Mouse (Mus musculus): Measurements from ENCODE around the gene Cd83. TPM values are rescaled to one million over a fixed set of nuclear protein-coding genes. Genes with fewer than 3 reads are reported as not detected.

Gene Cd83
- polyA plus RNA-seq, 1 experiment from 2014 or later, result 3.8 TPM

DNA sequence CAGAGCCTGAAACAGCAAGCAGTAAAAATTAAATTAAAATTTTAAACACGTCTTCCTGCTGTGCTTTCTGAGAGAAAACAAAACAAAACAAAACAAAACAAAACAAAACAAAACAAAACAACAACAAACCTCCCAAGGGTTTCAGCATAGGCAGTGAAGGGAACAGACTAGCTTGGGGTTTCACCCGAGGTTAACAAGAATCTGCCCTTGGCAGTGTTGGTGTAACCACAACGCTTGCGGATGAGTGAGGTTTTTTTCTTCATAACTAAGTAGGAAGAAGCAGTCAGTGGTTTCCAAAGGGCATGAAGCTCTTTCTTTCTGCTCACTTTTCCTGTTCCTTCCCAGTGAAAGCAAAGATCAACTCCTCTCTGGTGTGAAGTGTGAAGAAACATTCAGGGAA is 5.6 kb upstream of the Cd83 start:
- WGBS, result 80% methylated on average over 4 of the region's 4 CpGs
- Histone ChIP-seq H3K27ac (no peak overlapping the region), H3K4me1 (peaks cover 11% of the 10 kb centered on the region), H3K4me3 (no peak overlapping the region), H3K36me3 (replicated peaks) (no peaks in the 10 kb centered on the region), H3K9me3 (no peaks in the 10 kb centered on the region), H3K27me3 (ENCODE audit: poor library complexity, severe bottlenecking) (peaks cover 33% of the 10 kb centered on the region)
- DNase-seq (ENCODE audit: extremely low spot score, low spot score), result no peak

DNA sequence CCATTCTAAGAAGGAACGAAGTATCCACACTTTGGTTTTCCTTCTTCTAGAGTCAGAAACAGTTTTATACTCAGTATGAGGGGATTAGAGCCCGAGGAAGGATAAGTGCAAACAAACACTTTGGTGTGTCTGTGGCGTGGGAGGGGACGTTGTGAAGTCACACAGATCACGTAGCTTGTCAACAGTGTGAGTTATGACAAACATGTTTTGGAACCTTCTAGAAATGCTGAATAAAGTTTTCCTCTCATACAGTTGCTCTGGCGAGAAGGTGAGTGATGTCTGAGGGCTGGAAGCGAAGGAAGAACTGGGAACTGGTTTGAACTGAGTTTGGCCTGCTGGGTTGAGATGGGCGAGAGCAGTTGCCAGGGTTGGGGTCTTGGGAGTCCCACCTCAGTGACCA is 4.5 kb upstream of the Cd83 start:
- Histone ChIP-seq H3K36me3 (replicated peaks) (no peaks in the 10 kb centered on the region), H3K9me3 (no peaks in the 10 kb centered on the region), H3K27ac (no peak overlapping the region), H3K4me1 (peaks cover 22% of the 10 kb centered on the region), H3K4me3 (no peak overlapping the region), H3K27me3 (ENCODE audit: poor library complexity, severe bottlenecking) (peaks cover 44% of the 10 kb centered on the region)
- 87% methylated on average over 8 of the region's 8 CpGs for WGBS
- no peak for DNase-seq (ENCODE audit: extremely low spot score, low spot score)

DNA sequence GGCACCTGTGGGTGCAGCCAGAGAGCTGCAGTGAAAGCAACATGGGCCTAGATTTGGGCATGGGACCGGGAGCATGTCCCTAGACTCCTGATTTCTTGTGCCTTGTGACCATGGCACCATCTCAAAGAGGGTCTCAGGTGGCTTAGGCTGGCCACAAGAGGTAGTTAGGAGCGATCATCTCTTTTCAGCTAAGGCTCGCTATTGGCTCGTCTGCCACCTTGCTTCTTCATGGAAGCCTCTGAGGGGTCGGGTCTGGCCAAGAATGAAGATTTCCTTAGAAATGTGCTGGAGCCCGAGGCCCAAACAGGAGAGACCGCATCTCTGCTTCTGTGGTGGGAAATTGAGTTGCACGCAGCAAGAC is 1.1 kb downstream of the Cd83 start:
- WGBS, result 40% methylated on average over 8 of the region's 8 CpGs
- no peaks in the 10 kb centered on the region for H3K9me3 ChIP-seq
- H3K27ac ChIP-seq, result peak overlapping the region; percentile 86
- H3K4me3 ChIP-seq, result peak overlapping the region; percentile 72
- H3K27me3 ChIP-seq (ENCODE audit: poor library complexity, severe bottlenecking), result peaks cover 83% of the 10 kb centered on the region
- peak; percentile 30 for DNase-seq (ENCODE audit: extremely low spot score, low spot score)
- H3K4me1 ChIP-seq, result peaks cover 51% of the 10 kb centered on the region
- H3K36me3 ChIP-seq (replicated peaks), result no peaks in the 10 kb centered on the region

DNA sequence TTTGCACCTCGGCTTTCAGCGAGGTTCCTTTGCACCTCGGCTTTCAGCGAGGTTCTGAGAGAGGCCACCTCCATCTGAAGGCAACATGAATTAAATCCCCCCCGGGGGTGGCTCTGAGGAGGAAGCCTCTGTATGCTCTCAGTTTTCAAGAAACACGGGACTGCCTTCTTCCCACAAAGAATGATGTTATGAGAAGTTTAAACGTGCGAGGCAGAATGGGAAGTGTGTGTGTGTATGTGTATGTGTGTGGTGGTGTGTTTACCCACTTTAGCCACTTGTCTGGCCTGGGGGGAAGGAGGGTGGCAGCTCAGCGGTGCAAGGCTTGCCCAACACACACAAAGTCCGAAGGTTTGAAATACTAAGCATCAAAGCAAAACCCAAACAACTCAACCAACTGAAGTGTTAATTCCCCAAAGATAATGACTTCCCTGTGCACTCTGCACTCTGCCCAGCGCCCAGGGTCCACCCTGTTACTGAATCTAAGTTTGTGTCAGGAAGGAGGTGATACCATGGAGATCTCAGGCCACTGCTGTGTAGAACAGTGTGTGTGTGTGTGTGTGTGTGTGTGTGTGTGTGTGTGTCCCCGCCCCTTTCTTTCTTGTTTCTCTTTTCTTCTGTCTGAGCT is 1.7 kb downstream of the Cd83 start:
- Histone ChIP-seq H3K27ac (no peak overlapping the region), H3K4me1 (peaks cover 51% of the 10 kb centered on the region), H3K4me3 (peak overlapping the region; percentile 72), H3K9me3 (no peaks in the 10 kb centered on the region), H3K36me3 (replicated peaks) (no peaks in the 10 kb centered on the region), H3K27me3 (ENCODE audit: poor library complexity, severe bottlenecking) (peaks cover 88% of the 10 kb centered on the region)
- WGBS, result 32% methylated on average over 12 of the region's 12 CpGs
- DNase-seq (ENCODE audit: extremely low spot score, low spot score), result peak; percentile 47

DNA sequence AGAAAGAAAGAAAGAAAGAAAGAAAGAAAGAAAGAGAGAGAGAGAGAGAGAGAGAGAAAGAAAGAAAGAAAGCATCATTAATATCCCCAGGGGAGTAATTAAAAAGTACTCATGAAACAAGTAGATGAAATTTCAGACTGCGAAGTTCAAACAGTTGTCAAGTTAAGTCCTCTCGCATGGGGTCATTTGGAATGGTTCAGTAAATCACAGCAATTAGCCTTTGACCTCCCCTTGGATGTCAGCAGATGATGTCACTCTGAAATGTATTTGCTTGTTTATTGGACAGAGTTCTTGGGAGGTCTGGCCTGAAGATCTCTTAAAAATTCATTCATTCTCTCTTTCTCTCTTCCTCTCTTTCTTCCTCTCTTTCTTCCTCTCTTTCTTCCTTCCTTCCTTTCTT is 2.7 kb downstream of the Cd83 start:
- H3K9me3 ChIP-seq, result no peaks in the 10 kb centered on the region
- peaks cover 81% of the 10 kb centered on the region for H3K27me3 ChIP-seq (ENCODE audit: poor library complexity, severe bottlenecking)
- WGBS, result 28% methylated on average over 2 of the region's 2 CpGs
- DNase-seq (ENCODE audit: extremely low spot score, low spot score), result no peak
- no peaks in the 10 kb centered on the region for H3K36me3 ChIP-seq (replicated peaks)
- H3K27ac ChIP-seq, result no peak overlapping the region
- H3K4me3 ChIP-seq, result no peak overlapping the region
- peaks cover 51% of the 10 kb centered on the region for H3K4me1 ChIP-seq

DNA sequence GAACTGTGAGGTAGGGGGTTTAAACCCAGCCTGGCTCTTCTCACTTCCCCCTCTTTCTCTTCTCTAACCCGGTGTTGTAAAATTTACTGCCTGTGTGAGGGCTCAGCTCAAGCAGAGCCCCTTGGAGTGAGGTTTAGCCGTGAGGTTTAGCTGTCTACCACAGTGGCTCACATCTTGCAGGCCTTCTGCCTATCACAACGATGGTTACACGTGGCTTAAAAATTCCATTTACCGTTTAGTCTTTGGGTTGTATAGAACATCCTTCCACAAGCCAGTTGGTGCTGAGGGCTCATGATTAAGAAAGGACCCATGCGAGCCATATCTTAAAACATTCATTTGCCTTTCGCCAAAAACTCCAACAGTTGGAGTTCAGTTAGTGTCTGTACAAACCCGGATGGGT is 3.5 kb downstream of the Cd83 start:
- no peak overlapping the region for H3K27ac ChIP-seq
- no peak for DNase-seq (ENCODE audit: extremely low spot score, low spot score)
- H3K27me3 ChIP-seq (ENCODE audit: poor library complexity, severe bottlenecking), result peaks cover 73% of the 10 kb centered on the region
- no peaks in the 10 kb centered on the region for H3K36me3 ChIP-seq (replicated peaks)
- WGBS, result 88% methylated on average over 8 of the region's 8 CpGs
- H3K4me3 ChIP-seq, result no peak overlapping the region
- peaks cover 51% of the 10 kb centered on the region for H3K4me1 ChIP-seq
- no peaks in the 10 kb centered on the region for H3K9me3 ChIP-seq

DNA sequence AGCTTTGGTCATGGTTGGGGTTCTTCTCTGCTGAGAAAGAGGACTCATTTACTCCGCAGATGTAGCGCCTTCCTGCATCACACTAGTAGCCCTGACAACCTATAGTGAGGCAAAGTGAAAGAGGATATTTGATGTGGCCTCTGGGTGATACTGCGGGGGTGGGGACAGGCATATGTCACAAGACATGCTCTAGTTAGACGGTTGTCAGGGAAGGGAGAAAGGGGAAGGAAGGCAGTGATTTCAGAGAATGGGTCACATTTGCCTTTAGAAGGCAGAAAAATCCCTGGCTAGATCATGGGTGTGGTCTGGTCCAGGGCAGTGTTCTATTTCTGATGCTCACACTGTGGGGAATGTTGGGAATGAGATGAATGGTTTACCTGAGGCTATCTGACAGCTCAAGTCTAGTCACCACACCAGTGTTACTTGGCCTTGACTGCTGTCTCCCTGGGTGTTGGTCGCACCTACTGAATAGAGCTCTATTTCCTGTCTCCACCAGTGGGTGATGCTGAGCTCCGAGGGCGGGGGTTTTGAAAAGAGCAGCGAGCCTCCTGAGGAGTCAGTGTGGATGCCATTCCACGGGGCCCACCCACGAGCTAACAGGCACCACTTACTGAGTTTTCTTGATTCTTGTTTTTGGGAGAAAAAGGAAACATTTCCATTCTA is 4.5 kb downstream of the Cd83 start:
- Histone ChIP-seq H3K4me3 (no peak overlapping the region), H3K9me3 (no peaks in the 10 kb centered on the region), H3K4me1 (peaks cover 50% of the 10 kb centered on the region), H3K36me3 (replicated peaks) (no peaks in the 10 kb centered on the region), H3K27me3 (ENCODE audit: poor library complexity, severe bottlenecking) (peaks cover 62% of the 10 kb centered on the region), H3K27ac (no peak overlapping the region)
- 84% methylated on average over 10 of the region's 10 CpGs for WGBS
- no peak for DNase-seq (ENCODE audit: extremely low spot score, low spot score)

DNA sequence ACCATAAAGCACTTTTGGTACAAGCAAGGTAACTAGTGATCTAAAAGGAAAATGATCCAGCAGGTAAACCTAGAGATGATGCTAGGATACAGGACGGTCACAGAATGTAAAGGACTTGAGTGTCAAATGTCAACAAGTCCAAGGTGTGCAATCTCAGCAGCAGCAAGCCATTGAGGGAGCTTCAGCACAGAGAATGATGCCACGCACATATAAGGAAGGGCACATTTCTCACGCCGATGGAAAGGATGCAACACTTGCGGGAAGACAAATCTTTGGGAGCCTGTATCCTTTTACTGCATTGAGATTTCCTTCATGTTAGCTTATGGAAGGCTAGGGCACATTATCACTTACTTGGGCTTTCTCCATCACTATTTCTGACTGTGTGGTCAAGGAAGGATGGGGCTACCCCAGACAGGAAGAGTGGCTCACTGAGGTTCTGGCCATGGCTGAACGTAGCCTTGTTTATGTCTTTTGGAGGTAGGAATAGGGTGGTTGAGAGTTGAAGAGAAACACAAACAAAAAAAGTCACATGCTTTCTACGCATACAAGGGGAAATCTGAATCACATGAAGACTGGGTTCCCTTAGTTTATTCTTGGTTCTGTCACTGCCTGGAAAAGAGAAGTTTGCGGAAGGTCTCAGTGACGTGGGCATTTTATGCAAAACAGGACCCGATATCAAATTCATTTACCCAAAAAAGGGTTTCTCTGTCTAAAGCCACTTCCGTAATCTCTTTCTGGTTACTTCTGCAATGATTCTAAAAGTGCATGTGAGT is 5.8 kb downstream of the Cd83 start:
- WGBS, result 94% methylated on average over 11 of the region's 11 CpGs
- peaks cover 49% of the 10 kb centered on the region for H3K27me3 ChIP-seq (ENCODE audit: poor library complexity, severe bottlenecking)
- no peaks in the 10 kb centered on the region for H3K36me3 ChIP-seq (replicated peaks)
- peaks cover 37% of the 10 kb centered on the region for H3K4me1 ChIP-seq
- DNase-seq (ENCODE audit: extremely low spot score, low spot score), result no peak
- H3K4me3 ChIP-seq, result no peak overlapping the region
- no peaks in the 10 kb centered on the region for H3K9me3 ChIP-seq
- no peak overlapping the region for H3K27ac ChIP-seq

DNA sequence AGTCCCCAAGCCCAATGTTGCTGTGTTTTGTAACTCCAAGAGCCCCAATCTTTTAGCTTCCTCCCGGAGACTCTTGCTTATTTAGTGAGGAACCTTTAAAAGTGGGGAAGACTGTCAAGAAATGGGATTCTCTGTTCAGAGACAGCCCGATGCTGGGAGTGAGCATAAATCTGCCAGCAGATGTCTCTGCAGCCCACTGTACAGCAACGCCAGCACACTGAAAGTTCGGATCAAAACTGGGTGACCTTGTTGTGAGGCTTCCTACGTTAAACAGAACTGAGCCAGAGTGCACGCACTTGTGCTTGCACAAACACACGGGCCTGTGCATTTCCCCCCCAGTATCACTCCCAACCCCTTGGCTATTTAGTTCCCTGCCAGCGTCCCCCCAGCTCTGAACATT is 10.8 kb downstream of the Cd83 start:
- no peaks in the 10 kb centered on the region for H3K4me1 ChIP-seq
- no peaks in the 10 kb centered on the region for H3K9me3 ChIP-seq
- no peak overlapping the region for H3K27ac ChIP-seq
- H3K4me3 ChIP-seq, result no peak overlapping the region
- 64% methylated on average over 8 of the region's 8 CpGs for WGBS
- no peak for DNase-seq (ENCODE audit: extremely low spot score, low spot score)
- H3K36me3 ChIP-seq (replicated peaks), result no peaks in the 10 kb centered on the region
- peaks cover 14% of the 10 kb centered on the region for H3K27me3 ChIP-seq (ENCODE audit: poor library complexity, severe bottlenecking)

DNA sequence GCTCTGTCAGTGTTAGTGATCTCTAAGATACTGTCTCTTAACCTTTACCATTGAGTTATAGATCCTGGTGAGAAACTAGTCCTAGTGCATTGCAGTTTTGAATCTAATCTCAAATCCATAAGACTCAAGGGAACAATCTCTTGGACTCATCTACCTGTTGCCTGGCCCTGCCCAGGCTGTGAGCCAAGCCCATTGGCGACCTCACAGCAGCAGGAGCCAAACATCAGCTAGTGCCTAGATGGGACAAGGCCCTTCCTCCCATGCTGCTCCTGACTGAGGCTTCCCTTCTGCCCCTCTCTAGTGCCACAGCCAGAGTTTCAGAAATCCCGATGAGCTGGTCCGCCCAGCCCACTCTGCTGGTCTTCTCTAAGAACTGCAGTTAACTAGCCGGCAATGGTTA is 14.1 kb downstream of the Cd83 start:
- 78% methylated on average over 4 of the region's 4 CpGs for WGBS
- Histone ChIP-seq H3K4me1 (no peaks in the 10 kb centered on the region), H3K27ac (no peak overlapping the region), H3K27me3 (ENCODE audit: poor library complexity, severe bottlenecking) (peaks cover 5% of the 10 kb centered on the region), H3K9me3 (no peaks in the 10 kb centered on the region), H3K4me3 (no peak overlapping the region), H3K36me3 (replicated peaks) (peaks cover 8% of the 10 kb centered on the region)
- DNase-seq (ENCODE audit: extremely low spot score, low spot score), result no peak

DNA sequence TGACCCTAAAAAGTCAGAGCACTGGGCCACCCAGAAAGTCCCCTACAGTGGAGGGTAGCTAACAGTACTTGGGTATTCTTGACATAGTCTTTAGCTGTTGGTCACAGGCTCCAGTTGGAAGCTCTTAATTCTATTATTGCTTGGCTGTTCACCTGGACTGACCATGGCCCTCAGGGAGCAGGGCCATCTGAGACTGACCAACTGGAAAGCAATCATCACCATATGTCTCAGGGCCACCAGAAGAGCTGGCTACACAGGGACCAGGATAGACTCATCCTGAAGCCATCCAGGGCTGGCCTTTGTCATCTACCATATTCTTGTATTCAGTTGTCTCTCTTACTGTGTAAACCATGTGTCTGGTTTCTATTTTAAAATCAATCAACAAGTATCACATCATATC is 15.6 kb downstream of the Cd83 start:
- no peak for DNase-seq (ENCODE audit: extremely low spot score, low spot score)
- Histone ChIP-seq H3K9me3 (no peaks in the 10 kb centered on the region), H3K36me3 (replicated peaks) (peaks cover 8% of the 10 kb centered on the region), H3K4me1 (no peaks in the 10 kb centered on the region), H3K27ac (no peak overlapping the region), H3K4me3 (no peak overlapping the region), H3K27me3 (ENCODE audit: poor library complexity, severe bottlenecking) (peaks cover 7% of the 10 kb centered on the region)

DNA sequence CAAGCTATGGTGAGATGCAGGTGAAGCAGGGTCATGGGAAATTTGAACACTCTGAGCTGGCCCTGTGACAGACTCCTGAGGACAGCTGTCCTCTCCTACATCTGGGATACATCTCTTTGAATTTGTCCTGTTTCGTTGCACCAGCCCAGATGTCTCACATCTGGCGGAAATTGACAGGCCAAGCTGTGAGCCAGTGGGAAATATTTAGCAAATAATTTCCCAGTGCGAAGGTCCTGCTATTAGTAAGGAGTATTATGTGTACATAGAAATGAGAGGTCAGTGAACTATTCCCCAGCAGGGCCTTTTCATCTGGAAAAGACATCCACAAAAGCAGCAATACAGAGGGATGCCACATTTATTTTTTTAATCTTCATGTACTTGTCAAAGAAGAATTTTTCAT is 17.4 kb downstream of the Cd83 start:
- H3K27me3 ChIP-seq (ENCODE audit: poor library complexity, severe bottlenecking), result peaks cover 17% of the 10 kb centered on the region
- peaks cover 9% of the 10 kb centered on the region for H3K4me1 ChIP-seq
- no peak overlapping the region for H3K4me3 ChIP-seq
- H3K36me3 ChIP-seq (replicated peaks), result peaks cover 8% of the 10 kb centered on the region
- no peak overlapping the region for H3K27ac ChIP-seq
- DNase-seq (ENCODE audit: extremely low spot score, low spot score), result no peak
- no peaks in the 10 kb centered on the region for H3K9me3 ChIP-seq
- 84% methylated on average over 3 of the region's 3 CpGs for WGBS
